Mouse (Mus musculus): ENCODE measurements around the gene Tnfrsf13b. TPM values are rescaled to one million over a fixed set of nuclear protein-coding genes. Genes with fewer than 3 reads are reported as not detected.
A peak's percentile ranks its signal among the peaks of the same experiment; 100 is the strongest.
"Not testable (repeated sequence)": the region's sequence is repeated elsewhere in the genome, so short reads cannot be mapped to it uniquely, and the experiment has no call there.

Tnfrsf13b gene
- polyA plus RNA-seq, 1 experiment = 42.2 TPM

- TF ChIP-seq CTCF (IDR thresholded peaks at IDR 0.05; ENCODE audit: low read depth, low read length) = no peak
- Histone ChIP-seq H3K4me3 (ENCODE audit: insufficient read depth, low read length) (no peak overlapping the region), H3K4me1 (ENCODE audit: control insufficient read depth, insufficient read depth, low read length) (peaks cover 7% of the 10 kb centered on the region), H3K27ac (ENCODE audit: insufficient read depth, low read depth, low read length) (no peak overlapping the region)
These were observed 585 bp upstream of the Tnfrsf13b start for GRCm38 (mm10) chr11:61125970-61126369.

- no peak for TF ChIP-seq CTCF (IDR thresholded peaks at IDR 0.05; ENCODE audit: low read depth, low read length)
- TF ChIP-seq POLR2A (IDR thresholded peaks at IDR 0.05; ENCODE audit: borderline replicate concordance, low read depth, low read length) = no peak
- no peak overlapping the region for H3K27ac ChIP-seq (ENCODE audit: insufficient read depth, low read depth, low read length)
- H3K4me1 ChIP-seq (ENCODE audit: control insufficient read depth, insufficient read depth, low read length) = peaks cover 7% of the 10 kb centered on the region
- no peak overlapping the region for H3K4me3 ChIP-seq (ENCODE audit: insufficient read depth, low read length)
These were observed 983 bp downstream of the Tnfrsf13b start for GRCm38 (mm10) chr11:61127421-61128055.

GRCm38 (mm10) chr11:61129305-61129704, 2.8 kb downstream of the Tnfrsf13b start:
- no peak overlapping the region for H3K4me3 ChIP-seq (ENCODE audit: insufficient read depth, low read length)
- no peak overlapping the region for H3K27ac ChIP-seq (ENCODE audit: insufficient read depth, low read depth, low read length)

GRCm38 (mm10) chr11:61130646-61131045, 4.1 kb downstream of the Tnfrsf13b start:
- not testable (repeated sequence) for H3K27ac ChIP-seq (ENCODE audit: insufficient read depth, low read depth, low read length); H3K4me1 ChIP-seq (ENCODE audit: control insufficient read depth, insufficient read depth, low read length); H3K4me3 ChIP-seq (ENCODE audit: insufficient read depth, low read length)

More at GRCm38 (mm10) chr11:61129305-61129704, 2.8 kb downstream of the Tnfrsf13b start:
- TF ChIP-seq CTCF (IDR thresholded peaks at IDR 0.05; ENCODE audit: low read depth, low read length) = no peak
- H3K4me1 ChIP-seq (ENCODE audit: control insufficient read depth, insufficient read depth, low read length) = peaks cover 7% of the 10 kb centered on the region

GRCm38 (mm10) chr11:61132943-61133342, 6.4 kb downstream of the Tnfrsf13b start:
- Histone ChIP-seq H3K4me3 (ENCODE audit: insufficient read depth, low read length) (no peak overlapping the region), H3K4me1 (ENCODE audit: control insufficient read depth, insufficient read depth, low read length) (no peaks in the 10 kb centered on the region), H3K27ac (ENCODE audit: insufficient read depth, low read depth, low read length) (no peak overlapping the region)
- TF ChIP-seq POLR2A (IDR thresholded peaks at IDR 0.05; ENCODE audit: borderline replicate concordance, low read depth, low read length) (no peak), CTCF (IDR thresholded peaks at IDR 0.05; ENCODE audit: low read depth, low read length) (no peak)

- no peak overlapping the region for H3K27ac ChIP-seq (ENCODE audit: insufficient read depth, low read depth, low read length)
- no peak for TF ChIP-seq CTCF (IDR thresholded peaks at IDR 0.05; ENCODE audit: low read depth, low read length)
- no peak for TF ChIP-seq POLR2A (IDR thresholded peaks at IDR 0.05; ENCODE audit: borderline replicate concordance, low read depth, low read length)
- H3K4me3 ChIP-seq (ENCODE audit: insufficient read depth, low read length) = no peak overlapping the region
- H3K4me1 ChIP-seq (ENCODE audit: control insufficient read depth, insufficient read depth, low read length) = peaks cover 19% of the 10 kb centered on the region
These were observed 15.1 kb downstream of the Tnfrsf13b start for GRCm38 (mm10) chr11:61141693-61142092.

GRCm38 (mm10) chr11:61142262-61142661, 15.7 kb downstream of the Tnfrsf13b start:
- H3K27ac ChIP-seq (ENCODE audit: insufficient read depth, low read depth, low read length) = peak overlapping the region; percentile 88
- TF ChIP-seq CTCF (IDR thresholded peaks at IDR 0.05; ENCODE audit: low read depth, low read length) (no peak), POLR2A (IDR thresholded peaks at IDR 0.05; ENCODE audit: borderline replicate concordance, low read depth, low read length) (no peak)
- peak overlapping the region; percentile 77 for H3K4me3 ChIP-seq (ENCODE audit: insufficient read depth, low read length)
- peaks cover 19% of the 10 kb centered on the region for H3K4me1 ChIP-seq (ENCODE audit: control insufficient read depth, insufficient read depth, low read length)

- H3K4me1 ChIP-seq (ENCODE audit: control insufficient read depth, insufficient read depth, low read length) = peaks cover 19% of the 10 kb centered on the region
- H3K4me3 ChIP-seq (ENCODE audit: insufficient read depth, low read length) = peak overlapping the region; percentile 77
- TF ChIP-seq POLR2A (IDR thresholded peaks at IDR 0.05; ENCODE audit: borderline replicate concordance, low read depth, low read length) (no peak), CTCF (IDR thresholded peaks at IDR 0.05; ENCODE audit: low read depth, low read length) (no peak)
- peak overlapping the region; percentile 88 for H3K27ac ChIP-seq (ENCODE audit: insufficient read depth, low read depth, low read length)
These were observed 16.5 kb downstream of the Tnfrsf13b start for GRCm38 (mm10) chr11:61142941-61143530.

- Histone ChIP-seq H3K27ac (ENCODE audit: insufficient read depth, low read depth, low read length) (0 out of 2 replicates have a peak overlapping the region, but pooled peaks have one; percentile 10), H3K4me1 (ENCODE audit: control insufficient read depth, insufficient read depth, low read length) (peaks cover 19% of the 10 kb centered on the region), H3K4me3 (ENCODE audit: insufficient read depth, low read length) (peak overlapping the region; percentile 77)
- TF ChIP-seq POLR2A (IDR thresholded peaks at IDR 0.05; ENCODE audit: borderline replicate concordance, low read depth, low read length) (no peak), CTCF (IDR thresholded peaks at IDR 0.05; ENCODE audit: low read depth, low read length) (no peak)
These were observed 17.3 kb downstream of the Tnfrsf13b start for GRCm38 (mm10) chr11:61143564-61144469.

GRCm38 (mm10) chr11:61145551-61145950, 19.0 kb downstream of the Tnfrsf13b start:
- Histone ChIP-seq H3K27ac (ENCODE audit: insufficient read depth, low read depth, low read length) (no peak overlapping the region), H3K4me1 (ENCODE audit: control insufficient read depth, insufficient read depth, low read length) (peaks cover 19% of the 10 kb centered on the region), H3K4me3 (ENCODE audit: insufficient read depth, low read length) (no peak overlapping the region)
- TF ChIP-seq POLR2A (IDR thresholded peaks at IDR 0.05; ENCODE audit: borderline replicate concordance, low read depth, low read length) (no peak), CTCF (IDR thresholded peaks at IDR 0.05; ENCODE audit: low read depth, low read length) (no peak)

Measured in bone marrow macrophage, adult 2 months (primary cell).